Mouse (Mus musculus) urinary bladder, adult 18-20 months (tissue): ENCODE data around the gene Eif3k.
A peak's percentile ranks its signal among the peaks of the same experiment; 100 is the strongest.

ENCODE experiments used
- DNase-seq, 2 experiments: peaks; one replicate each; pipeline ENCODE4 v3.0.0; 2022; ENCODE audit warnings: low spot score in 2 of 2, mixed read lengths in 2 of 2

Gene Eif3k

DNA sequence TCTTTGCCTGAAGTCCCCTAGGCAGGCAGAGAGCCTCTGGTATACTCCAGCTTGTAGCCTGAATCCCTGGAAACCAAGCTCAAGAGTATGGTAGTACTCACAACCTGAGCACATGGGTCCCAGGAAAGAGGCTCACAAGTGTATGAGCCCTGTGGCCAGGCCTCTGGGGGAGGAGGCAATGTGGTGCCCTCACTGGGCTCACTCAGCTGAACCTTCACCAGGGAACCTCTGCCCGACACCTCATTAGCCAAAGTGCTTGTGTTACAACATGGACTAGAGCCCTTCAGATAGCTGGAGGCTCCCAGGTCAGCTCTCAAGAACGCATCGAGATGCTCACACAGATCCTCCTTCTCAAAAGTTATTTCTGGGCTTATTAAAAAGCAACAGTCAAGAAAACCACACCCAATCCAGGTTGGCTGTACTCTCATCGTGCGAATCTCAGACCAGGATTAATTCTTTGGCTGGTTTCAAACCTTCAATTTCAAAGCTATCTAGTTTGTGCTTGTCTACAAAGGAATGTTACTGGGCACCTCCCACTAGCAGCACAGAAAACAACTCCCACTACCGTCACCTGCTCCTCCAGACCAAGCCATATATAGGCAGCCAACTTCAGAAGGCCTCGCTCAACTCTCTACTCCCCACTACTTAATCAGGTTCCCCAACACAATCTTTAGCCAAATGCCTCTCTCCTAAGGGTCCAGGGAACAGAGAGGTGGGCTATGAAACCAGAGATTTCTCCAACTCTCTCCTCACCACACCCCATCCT lies 42.1 kb downstream of the Eif3k start:
- DNase-seq, result no peak

DNA sequence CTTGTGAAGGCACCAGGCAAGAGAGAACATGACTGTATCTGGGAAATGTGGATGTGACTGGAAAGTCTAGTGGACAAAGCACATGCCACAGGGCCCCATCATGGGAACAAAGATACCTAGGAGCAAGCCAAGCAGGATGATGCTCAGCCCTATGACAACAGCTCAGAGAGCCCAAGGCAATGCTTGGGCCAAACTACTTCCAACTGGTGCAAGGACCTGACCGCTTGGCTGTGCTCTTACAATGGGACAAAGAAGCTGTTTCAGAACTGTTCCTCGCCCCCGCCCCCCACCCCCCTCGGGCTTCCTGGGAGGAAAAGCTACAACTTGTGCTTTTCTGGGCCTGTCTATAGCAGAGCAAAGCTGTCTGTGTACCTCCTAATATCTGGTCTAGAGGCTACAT lies 43.0 kb downstream of the Eif3k start:
- DNase-seq, result no peak

GRCm38 (mm10) chr7:28936787-28937186 lies 44.9 kb downstream of the Eif3k start:
- DNase-seq, result no peak

- no peak for DNase-seq
These were observed 47.8 kb downstream of the Eif3k start for GRCm38 (mm10) chr7:28933825-28934224.

DNA sequence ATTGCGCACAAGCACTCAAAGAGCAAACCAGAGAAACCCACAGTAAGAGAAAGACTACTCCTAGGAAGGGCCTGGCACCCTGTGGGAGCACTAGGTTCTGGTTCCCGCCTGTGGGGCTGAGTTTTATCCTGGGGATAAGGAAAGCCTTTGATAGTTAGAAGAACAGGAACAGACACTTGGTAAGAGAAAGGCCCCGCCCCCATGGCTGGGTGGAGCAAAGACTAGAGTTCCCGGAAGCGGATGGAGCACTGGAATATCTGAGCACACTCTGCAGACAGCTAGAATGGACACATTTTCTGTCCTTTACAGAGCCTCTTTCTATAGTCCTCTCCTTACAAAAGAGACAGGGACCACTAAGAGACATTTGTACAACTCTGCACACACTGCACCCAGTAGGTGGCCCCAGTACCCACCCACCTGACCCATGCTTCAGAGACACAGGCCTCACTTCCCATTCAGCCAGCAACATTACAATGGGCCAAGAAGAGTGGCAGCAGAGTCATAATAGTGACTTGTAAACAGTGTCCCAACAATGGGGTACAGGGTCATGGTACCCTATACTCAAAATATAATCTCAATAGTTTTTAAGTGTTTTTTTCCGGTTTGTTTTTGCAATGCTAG lies 49.1 kb downstream of the Eif3k start:
- DNase-seq, result no peak

DNA sequence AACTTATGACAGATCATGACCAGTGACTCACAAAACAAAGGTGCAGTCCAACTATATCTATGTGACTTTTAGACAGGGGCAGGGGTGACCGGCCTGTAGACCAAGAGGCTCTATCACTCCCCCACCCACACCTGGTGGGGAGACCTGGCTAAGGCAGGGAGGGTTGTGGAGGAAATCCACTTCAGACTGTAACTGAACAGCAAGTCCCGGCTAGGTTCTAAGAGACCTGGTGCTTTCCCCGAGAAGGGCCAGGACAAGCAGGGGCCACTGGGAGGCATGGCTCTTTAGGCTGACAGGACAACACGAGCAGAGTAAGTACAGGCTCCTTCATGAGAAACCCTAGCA lies 50.0 kb downstream of the Eif3k start:
- peak in 1 of 2 experiments; percentile 56 for DNase-seq

GRCm38 (mm10) chr7:28931032-28931694 lies 50.5 kb downstream of the Eif3k start:
- DNase-seq, result peak in 1 of 2 experiments; percentile 64

- peak in 1 of 2 experiments; percentile 50 for DNase-seq
These were observed 51.2 kb downstream of the Eif3k start for GRCm38 (mm10) chr7:28930320-28931031.

GRCm38 (mm10) chr7:28929381-28929780 lies 52.3 kb downstream of the Eif3k start:
- no peak for DNase-seq

DNA sequence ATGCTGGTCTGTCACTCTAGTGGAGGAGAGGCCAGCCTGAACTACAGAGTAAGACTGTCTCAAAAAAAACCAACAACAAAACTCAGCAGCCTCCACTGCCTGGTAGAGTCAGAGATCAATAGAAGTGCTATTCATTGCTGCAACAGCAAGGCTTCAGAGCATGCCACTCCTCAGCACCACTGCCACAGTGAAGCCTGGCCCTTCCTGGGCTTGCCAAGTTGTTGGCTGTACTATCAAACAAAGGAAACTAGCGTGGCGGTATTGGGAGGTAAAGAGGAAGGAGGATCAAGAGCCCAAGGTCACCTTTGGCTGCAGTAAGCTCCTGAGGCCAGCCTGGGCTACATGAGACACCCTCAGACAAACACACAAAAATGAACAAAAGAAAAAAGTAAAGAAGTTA lies 55.5 kb downstream of the Eif3k start:
- no peak for DNase-seq

DNA sequence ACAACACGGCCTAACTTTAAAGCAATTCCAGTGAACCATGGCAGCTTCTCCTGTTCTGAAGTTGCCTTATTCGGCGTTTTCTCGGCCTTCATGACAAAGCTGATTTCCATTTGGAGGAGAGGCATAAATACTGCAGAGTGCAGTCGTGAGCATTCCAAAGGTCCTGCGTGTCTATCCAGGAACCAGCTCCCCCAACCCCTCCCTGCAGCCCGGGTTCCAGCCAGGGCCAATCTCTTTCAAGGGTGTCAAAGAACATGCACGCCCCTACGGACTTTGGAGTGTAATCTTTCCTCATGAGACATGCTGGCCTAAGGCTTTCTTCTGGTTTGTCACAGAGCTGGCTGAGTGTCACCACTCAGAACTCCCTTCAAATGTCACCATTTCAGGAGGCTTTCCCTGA lies 56.3 kb downstream of the Eif3k start:
- DNase-seq, result peak in 1 of 2 experiments; percentile 71

DNA sequence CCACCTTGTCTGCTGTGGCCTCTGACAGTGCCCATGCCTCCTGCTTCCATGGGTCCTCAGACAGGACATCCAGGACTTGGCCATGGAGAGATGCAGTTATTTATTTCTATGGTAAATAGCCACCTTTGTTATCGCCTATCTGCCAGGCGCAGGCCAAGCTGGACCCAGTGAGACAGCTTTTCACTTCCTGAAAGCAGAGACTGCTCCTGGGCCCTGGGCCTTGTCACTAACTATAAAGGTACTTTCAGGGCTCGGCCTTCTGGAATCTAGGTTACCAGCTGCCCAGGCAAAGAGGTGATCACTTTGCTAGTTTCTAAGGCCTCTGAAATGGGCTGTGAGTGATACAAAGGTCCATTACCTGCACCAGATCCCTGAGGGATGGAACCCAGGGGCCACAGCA lies 56.9 kb downstream of the Eif3k start:
- DNase-seq, result no peak

DNA sequence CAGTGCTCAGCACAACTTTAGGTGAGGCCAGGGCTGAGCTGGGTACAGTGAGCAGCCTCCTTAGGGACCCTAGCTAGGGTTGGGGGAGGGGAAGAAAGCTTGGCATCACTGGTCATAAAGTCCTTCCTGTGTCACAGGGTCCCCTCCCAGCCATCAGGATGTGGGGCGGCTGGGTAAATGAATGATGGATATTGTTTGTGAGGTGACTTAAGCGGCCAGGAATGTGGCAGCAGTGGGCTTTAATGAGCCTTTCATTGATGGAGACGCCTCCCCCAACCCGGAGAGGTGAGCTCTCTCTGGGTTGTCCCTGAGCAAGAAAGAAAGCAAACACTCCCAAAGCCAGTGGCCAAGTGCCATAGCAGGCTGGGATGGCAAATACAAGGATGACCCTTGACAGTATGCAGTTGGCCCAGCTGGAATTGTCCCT lies 57.8 kb downstream of the Eif3k start:
- no peak for DNase-seq

DNA sequence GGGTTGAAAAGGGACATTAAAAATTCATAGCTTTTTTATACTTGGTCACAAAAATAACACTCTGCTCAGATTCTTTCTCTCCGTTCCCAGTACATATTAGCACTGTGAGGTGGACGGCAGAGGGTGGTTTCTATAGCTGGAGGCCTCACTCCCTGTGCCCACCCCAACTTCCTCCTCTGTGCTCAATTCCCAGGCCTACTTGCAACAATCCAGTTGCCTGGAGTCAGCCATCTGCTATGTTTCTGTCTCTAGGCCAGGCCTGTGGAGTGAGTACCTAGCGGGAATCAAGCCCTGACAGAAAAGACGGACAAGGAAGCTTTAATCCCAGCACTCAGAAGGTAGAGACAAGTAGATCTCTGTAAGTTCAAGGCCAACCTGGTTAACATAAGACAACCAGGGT lies 59.1 kb downstream of the Eif3k start:
- DNase-seq, result no peak

DNA sequence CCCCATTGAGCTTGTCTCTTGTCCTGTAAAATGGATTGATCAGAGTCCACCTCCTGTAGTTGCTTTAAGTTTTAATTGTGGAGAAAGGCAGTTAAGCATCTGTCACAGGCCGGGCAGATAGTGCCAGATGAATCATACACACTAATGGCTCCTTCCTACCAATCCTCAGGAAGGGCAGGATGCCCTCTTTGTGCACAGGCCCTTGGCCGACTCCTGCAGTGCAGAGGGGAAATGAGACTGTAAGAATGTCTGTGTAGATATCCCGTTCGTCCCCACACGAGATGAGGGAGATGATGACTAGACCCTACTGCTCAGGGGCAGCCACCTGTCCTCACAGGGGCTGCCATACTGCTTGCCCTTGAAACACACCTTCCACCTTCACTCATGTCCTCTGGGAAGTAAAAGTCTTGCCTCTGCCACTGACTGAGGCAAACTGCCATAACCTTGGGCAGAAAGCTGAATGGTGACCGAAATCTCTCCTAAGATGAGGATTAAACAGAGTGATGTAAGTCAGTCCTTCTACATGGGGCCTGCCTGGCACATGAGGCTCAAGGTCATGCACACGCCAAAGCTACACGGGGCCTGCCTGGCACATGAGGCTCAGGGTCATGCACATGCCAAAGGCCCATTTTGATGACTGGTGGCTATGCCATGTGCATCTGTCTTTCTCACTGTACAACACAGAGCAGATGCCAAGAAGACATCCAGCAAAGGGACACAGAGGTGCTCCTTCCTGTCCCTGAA lies 59.8 kb downstream of the Eif3k start:
- no peak for DNase-seq
